Mouse (Mus musculus) erythroblast, embryonic 14.5 days (primary cell): ENCODE data around the gene Caskin2.
"Not testable (repeated sequence)": the region's sequence is repeated elsewhere in the genome, so short reads cannot be mapped to it uniquely, and the experiment has no call there.

Source experiments
- GATA1 ChIP-seq: IDR thresholded peaks from 2 replicates; pipeline ENCODE4 v1.6.1; 2012; ENCODE audit warnings: low read length, inconsistent platforms, mixed read lengths
- TAL1 ChIP-seq: IDR thresholded peaks from 3 replicates; pipeline ENCODE4 v1.6.1; 2012; ENCODE audit warnings: low read length, inconsistent platforms, mixed read lengths

- not testable (repeated sequence) for TF ChIP-seq GATA1, TAL1
Observed at GRCm38 (mm10) chr11:115857146-115857545, 43.7 kb upstream of the Caskin2 start.
